Mouse (Mus musculus) heart, adult 2 months (tissue): ENCODE measurements around the gene Agap1. TPM values are rescaled to one million over a fixed set of nuclear protein-coding genes. Genes with fewer than 3 reads are reported as not detected.

Experiments used
- DNase-seq, 2 experiments: peaks; one replicate each; pipeline ENCODE4 v3.0.0; 2021
- H3K27ac ChIP-seq: fragments of 200-600 bp; 2 replicates; pipeline ENCODE4 v1.8.1; 2022
- H3K27me3 ChIP-seq: fragments of 200-500 bp; 2 replicates; pipeline ENCODE4 v1.6.1; 2012; ENCODE audit warnings: mild to moderate bottlenecking, low read length, inconsistent platforms, mixed read lengths; ENCODE audit not compliant: control insufficient read depth, insufficient read depth
- H3K36me3 ChIP-seq: fragments of 200-500 bp; 2 replicates; pipeline ENCODE4 v1.6.1; 2012; ENCODE audit warnings: low read length, inconsistent platforms; ENCODE audit not compliant: control insufficient read depth, insufficient read depth
- H3K4me1 ChIP-seq: fragments of 200-500 bp; 2 replicates; pipeline ENCODE4 v1.6.1; 2011; ENCODE audit warnings: low read length; ENCODE audit not compliant: control insufficient read depth, insufficient read depth
- H3K4me3 ChIP-seq: fragments of 200-600 bp; 2 replicates; pipeline ENCODE4 v1.8.1; 2022
- H3K79me2 ChIP-seq: fragments of 200-500 bp; replicated peaks from 2 replicates; pipeline ENCODE4 v1.6.1; 2012; ENCODE audit warnings: mild to moderate bottlenecking, inconsistent platforms, low read length, moderate library complexity, mixed read lengths; ENCODE audit not compliant: control insufficient read depth, insufficient read depth
- H3K9ac ChIP-seq: fragments of 200-500 bp; 2 replicates; pipeline ENCODE4 v1.6.1; 2012; ENCODE audit warnings: low read depth, mild to moderate bottlenecking, control low read depth, inconsistent platforms, low read length, mixed read lengths
- CTCF ChIP-seq: fragments of 200-600 bp; IDR thresholded peaks from 2 replicates; pipeline ENCODE4 v1.8.1; 2022; ENCODE audit warnings: antibody characterized with exemption, mild to moderate bottlenecking, moderate library complexity
- EP300 ChIP-seq: fragments of 200-500 bp; IDR thresholded peaks from 2 replicates; pipeline ENCODE4 v1.6.1; 2011; ENCODE audit warnings: low read depth, low read length, control low read depth; ENCODE audit not compliant: insufficient read depth
- POLR2A ChIP-seq: fragments of 200-500 bp; IDR thresholded peaks from 2 replicates; pipeline ENCODE4 v1.6.1; 2011; ENCODE audit warnings: mild to moderate bottlenecking, low read depth, low read length, control low read depth; ENCODE audit not compliant: insufficient read depth
- WGBS: fragments of 180-500 bp; shearing (Covaris S2); methylation state at CpG from one replicate; pipeline ENCODE4 v1.1.7; 2018; 5-methylcytosine and 5-hydroxymethylcytosine counted together
- intact Hi-C: fragments of 180-260 bp; cut with DNase I; formaldehyde crosslinking; loops from one replicate; pipeline ENCODE4 v1.15.1; 2025
- polyA plus RNA-seq: library from polyadenylated mRNA; depleted of rRNA; stranded (reverse); fragments of >200 nt; gene quantifications from 2 replicates; pipeline ENCODE4 v1.2.3, GENCODE M21; 2012
- total RNA-seq, 2 experiments: library from RNA; stranded (reverse); gene quantifications; 2 replicates each; pipeline ENCODE4 v1.2.3; 2021

The Agap1 gene
- total and polyA plus RNA-seq, 3 experiments = 11.4 to 62.1 (median 59.0) TPM

GRCm38 (mm10) chr1:89547525-89548504, 93.2 kb downstream of the Agap1 start:
- Histone ChIP-seq H3K4me3 (no peak overlapping the region), H3K4me1 (peaks cover 36% of the 10 kb centered on the region), H3K27me3 (no peaks in the 10 kb centered on the region), H3K9ac (no peak overlapping the region), H3K27ac (no peak overlapping the region), H3K36me3 (no peaks in the 10 kb centered on the region), H3K79me2 (peaks cover 4% of the 10 kb centered on the region; the same call in 1 of the 2 replicates)
- intact Hi-C loops = no loop called here
- TF ChIP-seq CTCF (no peak), POLR2A (no peak), EP300 (no peak)
- DNase-seq = no peak
- WGBS = 72% methylated on average over 18 of the region's 18 CpGs

- DNase-seq = no peak
- no peak overlapping the region for H3K27ac ChIP-seq
- TF ChIP-seq CTCF (no peak), POLR2A (no peak), EP300 (no peak)
- 84% methylated on average over 25 of the region's 25 CpGs for WGBS
- peaks cover 35% of the 10 kb centered on the region for H3K4me1 ChIP-seq
- no peak overlapping the region for H3K9ac ChIP-seq
- H3K27me3 ChIP-seq = no peaks in the 10 kb centered on the region
- H3K36me3 ChIP-seq = no peaks in the 10 kb centered on the region
- intact Hi-C loops = no loop called here
- no peak overlapping the region for H3K4me3 ChIP-seq
- H3K79me2 ChIP-seq = peaks cover 3% of the 10 kb centered on the region; the same call in 1 of the 2 replicates
These were observed 95.7 kb downstream of the Agap1 start for GRCm38 (mm10) chr1:89550061-89550869.

GRCm38 (mm10) chr1:89552470-89552869, 97.9 kb downstream of the Agap1 start:
- no peak overlapping the region for H3K27ac ChIP-seq
- no peak for TF ChIP-seq CTCF
- TF ChIP-seq EP300 = no peak
- no peak for TF ChIP-seq POLR2A
- H3K4me1 ChIP-seq = peaks cover 34% of the 10 kb centered on the region
- H3K27me3 ChIP-seq = no peaks in the 10 kb centered on the region
- H3K9ac ChIP-seq = no peak overlapping the region
- H3K79me2 ChIP-seq = peaks cover 2% of the 10 kb centered on the region; the same call in 1 of the 2 replicates
- intact Hi-C loops = no loop called here
- WGBS = 34% methylated on average over 1 of the region's 1 CpGs
- no peak overlapping the region for H3K4me3 ChIP-seq
- H3K36me3 ChIP-seq = no peaks in the 10 kb centered on the region
- no peak for DNase-seq

GRCm38 (mm10) chr1:89553791-89554190, 99.2 kb downstream of the Agap1 start:
- H3K79me2 ChIP-seq = no peaks in the 10 kb centered on the region; the same call in 1 of the 2 replicates
- H3K9ac ChIP-seq = no peak overlapping the region
- TF ChIP-seq CTCF (no peak), EP300 (no peak), POLR2A (no peak)
- no peaks in the 10 kb centered on the region for H3K36me3 ChIP-seq
- intact Hi-C loops = no loop called here
- no peak overlapping the region for H3K4me3 ChIP-seq
- no peaks in the 10 kb centered on the region for H3K27me3 ChIP-seq
- 88% methylated on average over 3 of the region's 3 CpGs for WGBS
- H3K4me1 ChIP-seq = peaks cover 34% of the 10 kb centered on the region
- no peak for DNase-seq
- H3K27ac ChIP-seq = no peak overlapping the region

GRCm38 (mm10) chr1:89554969-89555856, 100.6 kb downstream of the Agap1 start:
- WGBS = 50% methylated on average over 18 of the region's 18 CpGs
- Histone ChIP-seq H3K4me3 (no peak overlapping the region), H3K9ac (no peak overlapping the region), H3K36me3 (no peaks in the 10 kb centered on the region), H3K27me3 (no peaks in the 10 kb centered on the region), H3K79me2 (no peaks in the 10 kb centered on the region; the same call in 1 of the 2 replicates), H3K27ac (peak overlapping the region; percentile 38), H3K4me1 (peaks cover 28% of the 10 kb centered on the region)
- DNase-seq = peak; percentile 69 to 81
- no peak for TF ChIP-seq POLR2A
- no peak for TF ChIP-seq CTCF
- 0 out of 2 replicates have a peak, but pooled peaks have one; percentile 10 for TF ChIP-seq EP300
- intact Hi-C loops = no loop called here
